Mouse (Mus musculus) T-helper 2 cell (primary cell): ENCODE measurements around the gene Ccdc34.

Experiments used
- in situ Hi-C: fragments of 300-600 bp; cut with MboI, MseI; formaldehyde crosslinking; loops from one replicate; pipeline ENCODE4 v1.15.1; 2025; ENCODE audit warnings: high pct_unique_total_duplicates

Ccdc34 gene

GRCm38 (mm10) chr2:110204705-110205318 is 187.2 kb downstream of the Ccdc34 start:
- in situ Hi-C loops = loop anchor here (5.0 kb wide), 1 partner anchor 298 kb away; no protein-coding TSS in a partner anchor

GRCm38 (mm10) chr2:110210508-110211496 is 193.2 kb downstream of the Ccdc34 start:
- in situ Hi-C loops = loop anchor here (10.0 kb wide), 1 partner anchor 1364 kb away; no protein-coding TSS in a partner anchor

GRCm38 (mm10) chr2:110214278-110214677 is 196.7 kb downstream of the Ccdc34 start:
- in situ Hi-C loops = loop anchor here (10.0 kb wide), 1 partner anchor 1361 kb away; no protein-coding TSS in a partner anchor

- in situ Hi-C loops = loop anchor here (10.0 kb wide), 1 partner anchor 1360 kb away; no protein-coding TSS in a partner anchor
These were observed 197.5 kb downstream of the Ccdc34 start for GRCm38 (mm10) chr2:110214991-110215684.

- in situ Hi-C loops = loop anchor here (10.0 kb wide), 1 partner anchor 1359 kb away; no protein-coding TSS in a partner anchor
These were observed 198.1 kb downstream of the Ccdc34 start for GRCm38 (mm10) chr2:110215685-110216058.

- in situ Hi-C loops = loop anchor here (10.0 kb wide), 1 partner anchor 834 kb away; no protein-coding TSS in a partner anchor
These were observed 202.9 kb downstream of the Ccdc34 start for GRCm38 (mm10) chr2:110220492-110220891.

- in situ Hi-C loops = loop anchor here (10.0 kb wide), 1 partner anchor 832 kb away; no protein-coding TSS in a partner anchor
These were observed 205.2 kb downstream of the Ccdc34 start for GRCm38 (mm10) chr2:110222793-110223192.
